Mouse (Mus musculus): ENCODE measurements around the gene Atrn.

DNA sequence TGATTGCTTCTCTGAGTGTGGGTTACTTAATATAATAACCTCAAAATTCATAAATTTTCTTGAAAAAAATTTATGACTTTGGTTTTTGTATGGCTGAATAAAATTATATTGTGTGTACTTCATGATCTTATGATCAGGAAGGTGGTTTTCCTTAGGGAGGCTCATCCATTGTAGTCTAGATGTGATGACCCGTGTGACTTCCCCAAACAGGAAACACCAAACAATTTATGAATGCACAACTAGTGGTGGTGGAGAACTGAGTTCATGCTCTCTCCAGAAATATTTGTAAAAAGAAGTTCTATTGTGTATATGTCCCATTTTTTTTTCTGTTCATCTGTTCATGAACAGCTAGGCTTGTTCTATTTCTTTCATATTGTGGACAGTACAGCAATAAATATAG lies 18.8 kb upstream of the Atrn start:
- TF ChIP-seq CTCF (IDR thresholded peaks at IDR 0.05; ENCODE audit: borderline replicate concordance, insufficient read depth, low read depth, low read length) (no peak), POLR2A (IDR thresholded peaks at IDR 0.05; ENCODE audit: borderline replicate concordance, insufficient read depth, low read length) (no peak)
